Mouse (Mus musculus) liver, embryonic 14.5 days (tissue): ENCODE measurements around the gene Pak3.

ENCODE experiments used
- CTCF ChIP-seq: IDR thresholded peaks from 2 replicates; pipeline ENCODE4 v1.5.1; 2016; ENCODE audit warnings: antibody characterized with exemption, low read depth, control low read depth
- EP300 ChIP-seq: IDR thresholded peaks from 2 replicates; pipeline ENCODE4 v1.6.1; 2016; ENCODE audit warnings: antibody characterized with exemption, low read depth

- TF ChIP-seq CTCF = peak; percentile 15; the same call in 1 of the 2 replicates
- no peak for TF ChIP-seq EP300
These were observed 148.6 kb downstream of the Pak3 start for GRCm38 (mm10) chrX:143666991-143667390.
